Mouse (Mus musculus) liver, postnatal 0 days (tissue): ENCODE data around the gene Stat5b.

Source experiments
- CTCF ChIP-seq: sonication (generic); IDR thresholded peaks from 2 replicates; pipeline ENCODE4 v1.5.1; 2016; ENCODE audit warnings: antibody characterized with exemption, low read depth
- EP300 ChIP-seq: IDR thresholded peaks from 2 replicates; pipeline ENCODE4 v1.6.1; 2016; ENCODE audit warnings: antibody characterized with exemption, low read depth, mild to moderate bottlenecking

DNA sequence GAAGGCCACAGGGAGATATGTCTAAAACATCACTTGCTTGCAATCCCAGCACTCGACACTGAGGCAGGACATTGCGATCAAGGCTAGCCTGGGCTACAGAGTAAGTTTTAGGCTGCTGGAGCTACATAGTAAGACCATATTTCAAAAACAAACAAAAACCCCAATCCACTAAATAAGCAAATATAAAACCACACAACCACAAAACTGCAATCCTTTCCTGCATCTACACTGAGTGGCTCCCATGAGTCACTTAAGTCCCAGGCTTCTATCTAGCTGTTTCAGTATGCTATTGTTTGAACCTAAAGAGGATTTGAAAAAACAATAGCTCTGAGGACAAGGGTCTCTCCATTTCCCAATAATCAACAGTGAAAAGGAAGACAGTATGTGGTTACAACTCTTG, 55.1 kb downstream of the Stat5b start:
- TF ChIP-seq CTCF (no peak), EP300 (no peak)
